Mouse (Mus musculus): ENCODE data around the gene Astl. TPM values are rescaled to one million over a fixed set of nuclear protein-coding genes. Genes with fewer than 3 reads are reported as not detected.

The Astl gene
- total RNA-seq, 2 experiments from 2014 or later: not detected

DNA sequence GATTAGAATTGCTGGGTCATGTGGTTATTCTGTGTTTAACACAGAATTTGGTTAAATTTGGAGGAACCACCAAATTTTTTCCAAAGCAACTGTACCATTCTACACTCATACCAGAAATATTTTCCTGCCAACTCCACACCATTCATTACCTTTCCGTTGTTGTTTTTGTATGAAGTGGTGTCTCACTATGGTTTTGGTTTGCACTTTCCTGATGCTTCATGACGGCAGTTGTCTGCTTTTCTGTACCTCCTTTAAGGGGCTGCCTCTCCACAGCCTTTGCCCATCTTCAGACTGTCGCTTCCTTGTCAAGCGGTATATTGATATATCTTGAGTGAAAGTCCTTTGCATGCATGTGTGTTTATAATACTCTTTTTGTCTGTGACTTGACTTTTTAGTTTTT is 25.6 kb upstream of the Astl start:
- H3K27ac ChIP-seq: no peak overlapping the region
- DNase-seq (ENCODE audit: low spot score in 2 of 2): no peak
- no peak for TF ChIP-seq CTCF (conservative IDR thresholded peaks at IDR 0.05)
- H3K4me3 ChIP-seq: no peak overlapping the region

GRCm38 (mm10) chr2:127313878-127314277 is 24.6 kb upstream of the Astl start:
- DNase-seq (ENCODE audit: low spot score in 2 of 2): no peak
- peak; percentile 50 for TF ChIP-seq CTCF (conservative IDR thresholded peaks at IDR 0.05)
- no peak overlapping the region for H3K4me3 ChIP-seq

DNA sequence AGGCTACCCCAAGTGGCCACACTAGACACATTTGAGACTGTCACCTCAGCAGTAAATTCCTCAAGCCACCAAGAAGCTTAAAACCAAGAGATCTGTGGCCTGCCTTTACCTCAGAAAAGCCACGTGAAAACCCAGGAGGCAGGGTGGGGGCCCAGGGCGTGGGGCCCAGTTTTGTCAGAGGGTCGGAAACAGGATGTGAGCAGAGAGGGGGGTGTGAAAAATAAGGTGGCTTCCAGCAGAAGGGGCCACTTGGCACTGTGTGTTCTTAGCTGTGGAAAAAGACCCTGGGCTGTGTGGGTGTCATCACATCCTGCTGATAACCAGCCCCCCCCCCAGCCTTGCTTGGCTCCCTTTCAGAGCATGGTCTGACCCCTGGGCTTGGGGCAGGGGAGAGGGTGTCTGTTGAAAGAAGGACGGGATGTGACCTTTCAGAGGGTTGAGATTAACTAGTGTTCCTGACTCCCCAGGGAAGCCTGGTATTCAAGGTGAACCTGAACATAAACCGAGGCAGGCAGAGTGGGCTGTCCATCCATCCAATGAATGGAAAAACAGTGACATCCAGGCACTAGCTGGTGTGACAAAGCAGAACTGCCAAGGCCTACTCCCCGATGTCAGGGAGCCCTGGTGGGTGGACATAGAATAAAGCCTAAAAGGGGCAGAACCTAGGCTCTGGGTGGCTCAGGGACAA is 23.8 kb upstream of the Astl start:
- DNase-seq (ENCODE audit: low spot score in 2 of 2): no peak
- no peak for TF ChIP-seq CTCF (conservative IDR thresholded peaks at IDR 0.05)
- Histone ChIP-seq H3K4me3 (no peak overlapping the region), H3K27ac (no peak overlapping the region)

More at GRCm38 (mm10) chr2:127313878-127314277, 24.6 kb upstream of the Astl start:
- H3K27ac ChIP-seq: no peak overlapping the region

- no peak for DNase-seq (ENCODE audit: low spot score in 2 of 2)
- no peak overlapping the region for H3K27ac ChIP-seq
- TF ChIP-seq CTCF (conservative IDR thresholded peaks at IDR 0.05): no peak
- H3K4me3 ChIP-seq: no peak overlapping the region
Measured at GRCm38 (mm10) chr2:127315155-127315470, 23.3 kb upstream of the Astl start.

GRCm38 (mm10) chr2:127316431-127316830 is 22.0 kb upstream of the Astl start:
- Histone ChIP-seq H3K4me3 (no peak overlapping the region), H3K27ac (no peak overlapping the region)
- TF ChIP-seq CTCF (conservative IDR thresholded peaks at IDR 0.05): no peak
- DNase-seq (ENCODE audit: low spot score in 2 of 2): no peak

DNA sequence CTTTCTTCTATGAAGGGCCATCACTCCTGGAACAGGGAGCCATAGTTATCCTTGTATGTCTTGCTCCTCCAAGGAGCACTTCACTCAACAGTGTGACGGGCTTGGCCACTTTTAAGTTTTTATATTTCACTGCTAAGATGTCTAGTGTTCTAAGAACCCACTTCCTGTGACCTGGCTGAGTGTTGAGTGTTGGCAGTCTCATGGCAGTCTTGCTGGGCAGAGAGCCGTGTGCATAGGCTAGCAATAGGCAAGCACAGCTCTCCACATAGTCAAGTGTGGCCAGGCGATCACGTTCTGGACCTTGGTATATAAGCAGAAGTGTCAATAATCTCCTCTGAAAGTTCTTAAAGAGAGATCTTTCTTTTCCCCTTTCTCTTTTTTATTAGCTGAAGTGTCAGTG is 20.3 kb upstream of the Astl start:
- no peak overlapping the region for H3K4me3 ChIP-seq
- no peak for DNase-seq (ENCODE audit: low spot score in 2 of 2)
- no peak for TF ChIP-seq CTCF (conservative IDR thresholded peaks at IDR 0.05)
- H3K27ac ChIP-seq: no peak overlapping the region

DNA sequence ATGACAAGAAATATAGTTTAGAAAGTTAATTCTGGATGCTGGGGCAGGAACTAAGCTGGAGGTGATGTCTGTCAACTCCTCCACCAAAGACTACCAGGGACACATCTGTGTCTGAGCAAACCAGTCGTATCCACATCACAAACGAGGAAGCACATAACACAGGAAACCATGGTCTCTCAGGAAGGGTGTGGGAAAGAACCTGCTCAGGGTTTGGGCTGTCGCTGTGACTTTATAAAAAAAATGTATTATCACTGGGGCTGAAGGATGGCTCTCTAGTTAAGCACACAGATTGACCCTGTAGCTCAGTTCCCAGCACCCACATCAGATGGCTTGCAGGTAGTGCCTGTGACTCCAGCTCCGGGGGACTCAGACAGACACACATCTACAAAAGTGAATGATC is 19.4 kb upstream of the Astl start:
- Histone ChIP-seq H3K27ac (no peak overlapping the region), H3K4me3 (no peak overlapping the region)
- DNase-seq (ENCODE audit: low spot score in 2 of 2): no peak
- TF ChIP-seq CTCF (conservative IDR thresholded peaks at IDR 0.05): no peak

GRCm38 (mm10) chr2:127322671-127323285 is 15.7 kb upstream of the Astl start:
- Histone ChIP-seq H3K4me3 (no peak overlapping the region), H3K27ac (no peak overlapping the region)
- DNase-seq (ENCODE audit: low spot score in 2 of 2): no peak
- TF ChIP-seq CTCF (conservative IDR thresholded peaks at IDR 0.05): no peak

GRCm38 (mm10) chr2:127323667-127324066 is 14.8 kb upstream of the Astl start:
- Histone ChIP-seq H3K27ac (no peak overlapping the region), H3K4me3 (no peak overlapping the region)
- no peak for TF ChIP-seq CTCF (conservative IDR thresholded peaks at IDR 0.05)
- DNase-seq (ENCODE audit: low spot score in 2 of 2): no peak

DNA sequence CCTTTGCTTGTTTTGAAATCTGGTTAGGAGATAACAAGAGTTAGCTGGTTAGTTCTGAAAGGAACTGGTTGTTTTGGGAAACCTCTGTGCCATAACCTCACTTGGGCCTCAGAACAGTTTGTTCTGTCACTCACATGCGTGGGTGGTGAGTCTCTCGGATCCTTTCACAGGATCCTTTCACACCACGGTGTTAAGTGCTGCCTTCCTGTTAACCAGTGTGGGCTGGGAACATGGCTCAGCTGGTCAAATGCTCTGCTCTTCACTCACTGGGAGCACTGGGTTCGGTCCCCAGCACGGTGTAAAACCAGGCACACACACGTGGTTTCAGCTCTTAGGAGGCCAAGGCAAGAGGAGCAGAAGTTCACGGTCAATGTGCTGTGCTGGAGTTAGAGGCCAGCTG is 14.0 kb upstream of the Astl start:
- Histone ChIP-seq H3K27ac (no peak overlapping the region), H3K4me3 (no peak overlapping the region)
- DNase-seq (ENCODE audit: low spot score in 2 of 2): no peak
- no peak for TF ChIP-seq CTCF (conservative IDR thresholded peaks at IDR 0.05)

- no peak for TF ChIP-seq CTCF (conservative IDR thresholded peaks at IDR 0.05)
- Histone ChIP-seq H3K4me3 (no peak overlapping the region), H3K27ac (no peak overlapping the region)
- DNase-seq (ENCODE audit: low spot score in 2 of 2): no peak
Measured at GRCm38 (mm10) chr2:127328090-127328851, 10.2 kb upstream of the Astl start.

DNA sequence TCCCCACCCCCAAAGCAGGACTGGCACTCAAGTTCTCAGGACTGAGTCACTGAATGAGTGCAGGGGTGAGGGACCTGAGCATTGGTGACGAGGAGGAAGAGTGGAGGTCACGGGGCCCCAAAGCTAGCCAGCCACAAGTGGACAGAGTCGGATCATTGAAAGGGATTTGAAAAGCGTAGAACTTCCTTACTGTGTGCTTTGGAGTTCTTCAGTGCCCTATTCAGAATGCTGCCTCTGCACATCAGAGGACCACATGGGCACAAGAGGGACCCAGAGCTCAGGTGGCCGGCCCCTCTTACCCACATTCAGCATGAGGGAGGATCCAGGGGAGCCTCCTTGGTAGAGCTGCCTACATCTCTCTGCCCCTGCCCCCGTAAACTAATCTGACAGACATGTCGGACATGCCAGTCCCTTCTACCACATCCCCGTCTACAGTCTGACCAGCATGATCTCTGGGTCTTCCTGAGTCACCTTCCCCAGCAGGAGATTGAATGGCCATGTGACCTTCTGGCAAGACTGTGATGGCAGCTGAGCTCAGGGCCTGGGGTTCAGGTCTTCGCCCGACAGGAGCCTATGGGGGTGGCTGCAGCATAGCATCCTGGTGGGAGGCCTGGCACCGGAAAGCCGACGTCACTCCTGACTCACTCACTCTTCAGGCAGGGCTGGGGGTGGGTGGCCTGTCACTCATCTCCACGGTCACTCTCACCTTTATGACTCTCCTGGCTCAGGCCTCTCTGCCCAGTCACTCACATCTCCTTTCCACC is 5.5 kb upstream of the Astl start:
- no peak for DNase-seq (ENCODE audit: low spot score in 2 of 2)
- no peak for TF ChIP-seq CTCF (conservative IDR thresholded peaks at IDR 0.05)
- Histone ChIP-seq H3K4me3 (no peak overlapping the region), H3K27ac (no peak overlapping the region)

Data from layer of hippocampus, adult 2 months (tissue).